Mouse (Mus musculus) kidney, postnatal 10 days (tissue): ENCODE measurements around the gene Tmem233.

Experiments used
- DNase-seq: peaks from one replicate; pipeline ENCODE4 v3.0.0; 2021; ENCODE audit warnings: mixed read lengths

The Tmem233 gene

GRCm38 (mm10) chr5:116026561-116026960, 56.5 kb downstream of the Tmem233 start:
- no peak for DNase-seq

- DNase-seq: no peak
These were observed 56.9 kb downstream of the Tmem233 start for GRCm38 (mm10) chr5:116026107-116026506.

- DNase-seq: peak; percentile 96
These were observed 58.7 kb downstream of the Tmem233 start, which contains the start of gene Prkab1 for GRCm38 (mm10) chr5:116024327-116024739. TSS of gene Prkab1 (minus strand) at chr5:116024508.

GRCm38 (mm10) chr5:116023821-116024284, 59.2 kb downstream of the Tmem233 start:
- no peak for DNase-seq

GRCm38 (mm10) chr5:116023251-116023661, 59.8 kb downstream of the Tmem233 start:
- DNase-seq: peak; percentile 59

GRCm38 (mm10) chr5:116022658-116023200, 60.3 kb downstream of the Tmem233 start:
- no peak for DNase-seq

- DNase-seq: no peak
These were observed 60.9 kb downstream of the Tmem233 start for GRCm38 (mm10) chr5:116022131-116022530.

- peak; percentile 5 for DNase-seq
These were observed 61.5 kb downstream of the Tmem233 start for GRCm38 (mm10) chr5:116021552-116021951.

- DNase-seq: peak; percentile 48
These were observed 63.7 kb downstream of the Tmem233 start for GRCm38 (mm10) chr5:116019371-116019770.

- DNase-seq: peak; percentile 78
These were observed 64.3 kb downstream of the Tmem233 start for GRCm38 (mm10) chr5:116018784-116019183.

GRCm38 (mm10) chr5:116018196-116018595, 64.8 kb downstream of the Tmem233 start:
- no peak for DNase-seq

- no peak for DNase-seq
These were observed 65.7 kb downstream of the Tmem233 start for GRCm38 (mm10) chr5:116017391-116017790.

- DNase-seq: no peak
These were observed 66.5 kb downstream of the Tmem233 start for GRCm38 (mm10) chr5:116016542-116016941.

- DNase-seq: no peak
These were observed 68.8 kb downstream of the Tmem233 start for GRCm38 (mm10) chr5:116014237-116014636.

GRCm38 (mm10) chr5:116013821-116014220, 69.2 kb downstream of the Tmem233 start:
- DNase-seq: no peak

GRCm38 (mm10) chr5:116012503-116012902, 70.5 kb downstream of the Tmem233 start:
- DNase-seq: no peak

GRCm38 (mm10) chr5:116011700-116012099, 71.3 kb downstream of the Tmem233 start:
- no peak for DNase-seq

- DNase-seq: peak; percentile 38
These were observed 73.0 kb downstream of the Tmem233 start for GRCm38 (mm10) chr5:116009884-116010627.

GRCm38 (mm10) chr5:116009091-116009851, 73.8 kb downstream of the Tmem233 start:
- DNase-seq: peak; percentile 7

GRCm38 (mm10) chr5:116007723-116008122, 75.3 kb downstream of the Tmem233 start:
- peak; percentile 16 for DNase-seq

GRCm38 (mm10) chr5:116006324-116007099, 76.5 kb downstream of the Tmem233 start:
- DNase-seq: peak; percentile 70

- DNase-seq: no peak
These were observed 78.8 kb downstream of the Tmem233 start for GRCm38 (mm10) chr5:116004271-116004670.

- peak; percentile 71 for DNase-seq
These were observed 79.2 kb downstream of the Tmem233 start for GRCm38 (mm10) chr5:116003825-116004224.
